Mouse (Mus musculus): ENCODE measurements at regions not wholly inside any gene's neighbourhood (a gene's known extent, or its start where the extent isn't known, plus 50 kb on each side); places are given as distances from the start of the nearest gene placed in this dataset.

GRCm38 (mm10) chr4:34499731-34500130 is 51.0 kb upstream of the Akirin2 start:
- no peak for TF ChIP-seq POLR2A (IDR thresholded peaks at IDR 0.05; ENCODE audit: low read depth, low read length)
- TF ChIP-seq SMC3 (IDR thresholded peaks at IDR 0.05; ENCODE audit: low read depth, low read length) = no peak
- TF ChIP-seq ETS1 (conservative IDR thresholded peaks at IDR 0.05; ENCODE audit: low read depth, low read length) = no peak
- no peak for TF ChIP-seq MXI1 (IDR thresholded peaks at IDR 0.05; ENCODE audit: low read depth, low read length)
- no peak for TF ChIP-seq HCFC1 (IDR thresholded peaks at IDR 0.05; ENCODE audit: low read depth, low read length)
- TF ChIP-seq CTCF (conservative IDR thresholded peaks at IDR 0.05 in 1 of 2, IDR thresholded peaks at IDR 0.05 in 1 of 2; ENCODE audit: low read depth in 2 of 2, low read length in 2 of 2) = no peak

All from CH12.LX (cell line).